Mouse (Mus musculus): ENCODE data around the gene Crnkl1.
"Not testable (repeated sequence)": the region's sequence is repeated elsewhere in the genome, so short reads cannot be mapped to it uniquely, and the experiment has no call there.

Crnkl1 gene

GRCm38 (mm10) chr2:145920941-145921650 is 13.7 kb downstream of the Crnkl1 start:
- no peak for DNase-seq (ENCODE audit: low spot score in 2 of 2)

DNA sequence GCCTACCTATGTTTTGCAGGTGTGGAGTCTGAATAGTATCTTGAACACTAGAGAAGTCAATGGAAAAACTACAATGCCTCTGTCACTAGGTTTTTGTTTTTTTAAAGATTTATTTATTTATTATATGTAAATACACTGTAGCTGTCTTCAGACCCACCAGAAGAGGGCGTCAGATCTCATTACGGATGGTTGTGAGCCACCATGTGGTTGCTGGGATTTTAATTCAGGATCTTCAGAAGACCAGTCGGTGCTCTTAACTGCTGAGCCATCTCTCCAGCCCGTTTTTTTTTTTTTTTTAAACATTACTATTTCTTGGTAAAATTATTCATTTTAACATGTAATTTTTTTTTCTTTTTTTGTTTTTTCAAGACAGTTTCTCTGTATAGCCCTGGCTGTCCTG is 28.9 kb downstream of the Crnkl1 start:
- DNase-seq (ENCODE audit: low spot score in 2 of 2) = not testable (repeated sequence)

DNA sequence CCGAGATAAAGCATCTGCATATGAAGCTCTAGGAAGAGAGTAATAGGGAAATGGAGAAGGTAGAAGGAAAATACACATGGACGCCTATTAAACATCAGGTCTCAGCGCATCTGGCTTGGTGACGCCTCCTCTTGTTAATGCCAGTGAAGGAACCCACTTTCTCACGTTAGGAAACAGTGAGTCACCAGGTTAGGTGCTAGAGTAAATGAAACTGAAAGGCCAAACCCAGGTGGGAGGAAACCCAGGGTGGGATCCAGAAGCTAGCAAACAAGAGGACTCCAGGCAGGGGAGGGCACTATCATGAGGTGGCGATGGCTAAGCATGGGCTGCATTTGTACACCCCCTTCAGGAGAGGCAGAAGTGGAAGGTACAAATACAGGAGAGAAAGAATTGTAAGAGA is 29.7 kb downstream of the Crnkl1 start:
- DNase-seq (ENCODE audit: low spot score in 2 of 2) = no peak

- DNase-seq (ENCODE audit: low spot score in 2 of 2) = no peak
Observed at GRCm38 (mm10) chr2:145903983-145904616, 30.7 kb downstream of the Crnkl1 start.

GRCm38 (mm10) chr2:145903061-145903901 is 31.5 kb downstream of the Crnkl1 start:
- peak; percentile 95 for DNase-seq (ENCODE audit: low spot score in 2 of 2)

GRCm38 (mm10) chr2:145901861-145902260 is 33.0 kb downstream of the Crnkl1 start, which contains the start of gene Naa20:
TSS of gene Naa20 (plus strand) at chr2:145902099.
- DNase-seq (ENCODE audit: low spot score in 2 of 2) = peak in 1 of 2 experiments; percentile 42

DNA sequence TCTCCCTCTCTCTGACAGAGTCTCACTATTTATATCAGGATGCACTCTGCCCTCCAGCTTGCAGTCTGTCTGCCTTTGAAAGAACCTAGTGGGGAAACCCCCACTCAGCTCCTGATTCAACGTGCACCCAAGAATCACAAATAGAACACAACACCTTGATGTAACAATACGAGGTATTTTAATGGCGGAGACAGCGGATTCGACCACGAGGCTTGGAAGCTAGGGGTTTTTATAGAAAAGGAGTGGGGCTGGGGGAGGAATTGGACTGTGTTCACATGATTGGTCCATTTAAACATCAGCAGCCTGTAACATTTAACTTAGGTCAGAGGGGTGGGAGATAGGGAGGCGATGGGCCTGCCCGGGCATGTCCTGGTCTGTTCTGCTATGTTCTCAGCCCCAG is 34.5 kb downstream of the Crnkl1 start:
- not testable (repeated sequence) for DNase-seq (ENCODE audit: low spot score in 2 of 2)

- DNase-seq (ENCODE audit: low spot score in 2 of 2) = no peak
Observed at GRCm38 (mm10) chr2:145898106-145898505, 36.7 kb downstream of the Crnkl1 start.

DNA sequence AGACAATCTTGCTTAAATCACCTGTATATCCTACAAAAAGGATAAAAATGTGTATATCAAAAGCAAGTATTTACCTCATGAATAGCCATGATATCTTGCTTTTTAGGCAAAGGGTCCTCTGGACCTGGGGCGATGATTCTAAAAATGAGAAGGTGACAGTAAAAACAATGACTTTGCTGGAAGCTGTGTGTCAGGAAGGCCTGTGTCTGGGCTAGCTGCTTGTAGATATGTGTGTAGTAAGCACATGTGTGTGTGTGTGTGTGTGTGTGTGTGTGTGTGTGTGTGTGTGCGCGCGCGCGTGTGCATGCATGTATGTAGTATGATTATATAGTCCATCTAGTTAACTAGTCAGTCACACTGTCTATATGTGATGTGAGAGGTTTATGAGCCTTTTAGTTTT is 41.1 kb downstream of the Crnkl1 start:
- DNase-seq (ENCODE audit: low spot score in 2 of 2) = no peak

GRCm38 (mm10) chr2:145890571-145890970 is 44.2 kb downstream of the Crnkl1 start:
- no peak for DNase-seq (ENCODE audit: low spot score in 2 of 2)

- peak in 1 of 2 experiments; percentile 56 for DNase-seq (ENCODE audit: low spot score in 2 of 2)
Observed at GRCm38 (mm10) chr2:145888766-145889480, 45.9 kb downstream of the Crnkl1 start.

GRCm38 (mm10) chr2:145887937-145888765 is 46.7 kb downstream of the Crnkl1 start:
- DNase-seq (ENCODE audit: low spot score in 2 of 2) = peak; percentile 69 to 81

DNA sequence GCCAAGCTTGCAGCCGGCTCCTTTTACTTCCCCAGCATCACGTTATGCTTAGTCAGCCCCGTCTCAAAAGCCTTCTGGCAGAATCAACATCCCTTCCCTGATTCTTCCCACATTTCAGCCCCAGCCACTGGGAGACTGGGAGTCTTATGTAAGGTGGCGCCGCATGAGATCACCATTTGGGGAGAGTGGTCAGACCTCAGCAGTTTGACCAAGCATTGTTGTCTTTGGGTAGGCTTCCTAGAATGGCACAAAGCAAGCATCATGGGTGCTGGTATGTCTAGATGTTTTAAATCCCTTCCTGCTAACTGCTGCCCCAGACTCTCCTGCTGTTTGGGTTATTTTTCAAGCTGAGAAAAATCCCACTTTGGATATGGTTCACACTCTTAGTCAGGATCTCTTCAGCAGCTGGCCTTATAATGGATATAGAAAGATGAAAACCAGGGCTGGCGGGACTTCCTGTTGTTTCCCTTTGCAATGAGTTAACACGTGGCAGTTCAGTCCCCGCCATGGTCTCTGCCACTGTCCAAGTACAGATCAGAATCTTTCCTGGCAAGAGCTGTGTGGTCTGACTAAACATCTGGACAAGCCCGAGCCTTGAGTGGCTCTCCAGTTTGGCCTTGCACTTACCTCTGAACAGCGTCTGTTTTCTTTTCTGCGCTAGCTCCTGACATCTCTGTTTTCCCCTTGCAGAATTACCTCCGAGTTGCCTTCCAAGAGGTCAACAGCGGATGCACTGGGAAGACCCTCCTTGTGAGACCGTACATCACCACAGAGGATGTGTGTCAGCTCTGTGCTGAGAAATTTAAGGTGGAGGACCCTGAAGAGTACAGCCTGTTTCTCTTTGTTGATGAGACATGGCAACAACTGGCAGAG is 49.7 kb downstream of the Crnkl1 start:
- peak in 1 of 2 experiments; percentile 42 for DNase-seq (ENCODE audit: low spot score in 2 of 2)

GRCm38 (mm10) chr2:145884036-145884912 is 50.5 kb downstream of the Crnkl1 start:
- no peak for DNase-seq (ENCODE audit: low spot score in 2 of 2)

- DNase-seq (ENCODE audit: low spot score in 2 of 2) = no peak
Observed at GRCm38 (mm10) chr2:145882398-145882797, 52.4 kb downstream of the Crnkl1 start.

DNA sequence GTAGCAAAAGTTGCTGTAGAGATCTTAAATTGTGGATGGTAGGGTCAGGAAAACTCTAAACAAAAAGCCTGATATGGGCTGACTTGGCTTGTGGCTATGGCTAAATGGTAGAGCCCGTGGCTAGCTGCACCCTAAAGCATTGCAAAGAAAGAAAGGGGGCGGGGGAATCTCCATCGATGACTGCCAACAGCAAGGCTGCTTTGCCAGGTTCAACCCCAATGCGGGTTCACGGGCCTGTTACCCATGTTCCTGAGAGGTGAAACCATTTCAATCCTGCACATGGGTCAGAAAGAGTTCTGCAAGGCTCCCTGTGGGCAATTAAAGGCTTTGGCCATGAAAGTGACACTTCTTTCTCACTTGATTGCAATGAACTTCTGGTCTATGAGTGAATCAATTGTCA is 52.9 kb downstream of the Crnkl1 start:
- no peak for DNase-seq (ENCODE audit: low spot score in 2 of 2)

DNA sequence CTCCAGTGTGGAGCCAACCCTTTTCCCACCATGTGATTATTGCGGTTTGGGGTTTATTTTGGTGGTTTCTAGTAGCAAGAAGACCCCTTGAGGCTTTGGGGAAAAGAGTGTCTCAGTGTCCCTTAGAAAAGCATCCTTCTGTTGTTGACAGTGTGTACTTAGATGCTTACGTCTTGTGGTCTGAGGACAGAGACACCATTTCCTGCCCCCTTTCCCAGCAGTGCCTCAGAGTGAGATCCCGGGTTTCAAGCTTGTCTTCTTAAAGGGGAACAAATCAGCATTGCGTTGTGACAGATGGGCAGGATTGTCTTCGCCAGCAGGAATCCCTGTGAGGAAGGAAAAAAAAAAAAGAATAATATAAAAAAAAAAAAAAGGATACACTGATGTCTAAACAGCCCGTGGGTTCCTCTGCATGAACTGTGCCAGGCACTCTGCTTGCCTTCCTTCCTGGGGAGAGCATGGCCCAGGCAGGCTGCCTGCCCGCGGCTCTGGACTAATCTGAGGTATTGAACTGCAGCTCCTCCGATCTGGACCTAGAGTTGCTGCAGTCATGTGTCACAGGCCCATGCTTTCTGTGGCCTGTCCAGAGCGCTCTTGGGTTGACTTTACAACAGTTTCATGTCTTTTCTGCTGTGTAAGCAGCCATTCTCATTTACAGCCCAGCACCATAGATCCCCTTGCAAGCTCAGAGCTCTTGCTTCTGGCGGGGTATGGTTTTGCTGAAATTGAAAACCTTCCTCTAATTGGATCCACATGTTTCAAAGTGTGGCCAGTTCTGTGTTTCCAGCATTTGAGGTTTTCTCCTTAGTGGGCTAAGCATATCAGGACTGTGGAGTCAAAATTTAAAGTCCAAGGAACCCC is 53.7 kb downstream of the Crnkl1 start:
- no peak for DNase-seq (ENCODE audit: low spot score in 2 of 2)

- no peak for DNase-seq (ENCODE audit: low spot score in 2 of 2)
Observed at GRCm38 (mm10) chr2:145877191-145877590, 57.6 kb downstream of the Crnkl1 start.
